ENCODE assay signal across 8 mouse cellular contexts in the genomic region with DNA sequence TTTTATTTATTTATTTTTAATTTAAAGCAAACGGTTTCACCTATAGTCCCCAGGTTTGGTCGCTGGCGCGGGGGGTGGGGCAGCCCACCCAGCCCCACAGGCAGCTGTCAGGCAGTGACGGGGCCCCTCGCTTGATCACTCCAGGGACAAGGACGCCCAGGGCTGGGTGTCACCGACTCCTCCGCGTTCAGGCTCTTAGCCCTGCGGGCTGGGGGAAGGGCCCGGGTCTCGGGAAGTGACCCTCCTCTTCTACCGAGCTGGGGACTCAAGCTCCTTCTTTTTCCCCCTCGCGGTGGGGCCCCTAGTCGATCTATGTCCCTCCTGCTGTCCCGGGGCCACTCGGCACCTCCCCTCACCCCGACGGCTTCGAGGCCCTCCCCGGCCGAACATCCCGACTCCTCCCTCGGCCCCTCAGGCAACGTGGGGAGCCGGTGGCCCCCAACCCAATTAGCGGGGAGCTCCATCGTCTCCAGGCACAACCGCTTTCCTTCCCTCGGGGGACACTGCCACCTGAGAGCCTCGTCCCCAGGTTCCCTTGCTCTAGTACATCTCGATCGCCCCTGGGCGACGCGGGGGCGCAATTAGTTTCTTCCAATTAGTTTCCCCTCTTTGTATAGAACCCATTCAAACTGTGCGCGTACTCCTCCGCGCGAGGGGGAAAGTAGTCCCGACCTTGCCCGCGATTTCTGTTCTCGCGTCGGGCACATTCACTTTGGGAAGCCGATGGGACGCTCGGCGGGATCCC. TPM values are rescaled to one million over a fixed set of nuclear protein-coding genes. Genes with fewer than 3 reads are reported as not detected.
DNase-seq lines count a peak whose midpoint lies in the region; ATAC-seq and TF ChIP-seq lines count a peak whose summit lies in the region.

No protein-coding gene starts in this region.

- under 1% methylated on average over 54 of the region's 54 CpGs for WGBS in limb, embryonic 13.5 days
- WGBS in midbrain, embryonic 12.5 days: under 1% methylated on average over 54 of the region's 54 CpGs
- WGBS in spleen, adult 2 months: 1% methylated on average over 54 of the region's 54 CpGs

- peak; percentile 54 to 83 for DNase-seq in frontal cortex, postnatal 10 days (ENCODE audit: low spot score in 2 of 2)
- DNase-seq in cerebellum, postnatal 4 days (ENCODE audit: low spot score in 2 of 2): peak; percentile 69 to 87
- DNase-seq in gastrocnemius, adult 8-10 months (ENCODE audit: low spot score in 2 of 2): peak; percentile 26 to 67
- DNase-seq in hindlimb bud, embryonic 11.5 days (ENCODE audit: extremely low spot score, low read depth, low spot score): peak; percentile 67
- DNase-seq in spleen, adult 2 months (ENCODE audit: low read depth in 1 of 2, low spot score in 2 of 2): no peak

- peak overlapping the region; percentile 83 for H3K9ac ChIP-seq in limb, embryonic 13.5 days
- peak overlapping the region; percentile 82 for H3K9ac ChIP-seq in midbrain, embryonic 12.5 days (replicated peaks)

- peak overlapping the region; percentile 90 for H3K4me2 ChIP-seq in limb, embryonic 13.5 days (replicated peaks)
- H3K4me2 ChIP-seq in midbrain, embryonic 12.5 days (replicated peaks): peak overlapping the region; percentile 79

- H3K36me3 ChIP-seq in limb, embryonic 13.5 days: peaks cover 11% of the 10 kb centered on the region
- peaks cover 9% of the 10 kb centered on the region for H3K36me3 ChIP-seq in midbrain, embryonic 12.5 days
- H3K36me3 ChIP-seq in spleen, adult 2 months (ENCODE audit: control insufficient read depth, insufficient read depth, low read length): 0 out of 2 replicates have a peak, but pooled peaks cover 2% of the 10 kb centered on the region

- H3K4me3 ChIP-seq in limb, embryonic 13.5 days: peak overlapping the region; percentile 96
- peak overlapping the region; percentile 93 for H3K4me3 ChIP-seq in midbrain, embryonic 12.5 days
- peak overlapping the region; percentile 78 for H3K4me3 ChIP-seq in spleen, adult 2 months (ENCODE audit: extremely low read depth, insufficient read depth, insufficient read length)

- TF ChIP-seq CTCF in spleen, adult 2 months (IDR thresholded peaks at IDR 0.05; ENCODE audit: extremely low read depth, insufficient read depth, insufficient read length, insufficient replicate concordance): no peak

- H3K27ac ChIP-seq in limb, embryonic 13.5 days: peak overlapping the region; percentile 98
- peak overlapping the region; percentile 99 for H3K27ac ChIP-seq in midbrain, embryonic 12.5 days (replicated peaks)
- peak overlapping the region; percentile 85 for H3K27ac ChIP-seq in spleen, adult 2 months (ENCODE audit: insufficient read depth, low read length)

- ATAC-seq in frontal cortex, adult (ENCODE audit: low TSS enrichment): no peak
- ATAC-seq in limb, embryonic 13.5 days (ENCODE audit: low FRiP score, low read depth): peak; percentile 66
- peak; percentile 67 for ATAC-seq in midbrain, embryonic 12.5 days (ENCODE audit: low FRiP score, low read depth)

- peaks cover 22% of the 10 kb centered on the region for H3K4me1 ChIP-seq in limb, embryonic 13.5 days
- peaks cover 18% of the 10 kb centered on the region for H3K4me1 ChIP-seq in midbrain, embryonic 12.5 days
- H3K4me1 ChIP-seq in spleen, adult 2 months (ENCODE audit: control insufficient read depth, insufficient read depth, insufficient read length): peaks cover 15% of the 10 kb centered on the region

- TF ChIP-seq POLR2A in spleen, adult 2 months (IDR thresholded peaks at IDR 0.05; ENCODE audit: low read depth, low read length): peak; percentile 3; the same call in 1 of the 2 replicates

- H3K9me3 ChIP-seq in limb, embryonic 13.5 days: no peaks in the 10 kb centered on the region
- no peaks in the 10 kb centered on the region for H3K9me3 ChIP-seq in midbrain, embryonic 12.5 days

- H3K27me3 ChIP-seq in limb, embryonic 13.5 days: no peaks in the 10 kb centered on the region
- H3K27me3 ChIP-seq in midbrain, embryonic 12.5 days: no peaks in the 10 kb centered on the region
- no peaks in the 10 kb centered on the region for H3K27me3 ChIP-seq in spleen, adult 2 months (ENCODE audit: control insufficient read depth, insufficient read depth, low read length)

RNA-seq across cellular contexts. Expression of a gene that starts 0.7 kb away (rescaled TPM):
- total RNA-seq in gastrocnemius, adult 8-10 months (2022): 1 to 10 TPM; 5.5 to 6.9 (median 5.8) TPM
- polyA plus RNA-seq in limb, embryonic 13.5 days (2015; fragmentation: Nextera tagmentation; extraction: Ambion mirVana): 11.1 and 11.6 TPM in 2 replicates
- polyA plus RNA-seq in midbrain, embryonic 12.5 days (2016; fragmentation: Nextera tagmentation; extraction: Ambion mirVana): 8.4 and 8.5 TPM in 2 replicates
- polyA plus RNA-seq in spleen, adult 2 months (2012; rRNA removed): 7.1 and 7.8 TPM in 2 replicates

RNA-seq across cellular contexts. Expression of a gene that starts 59.6 kb away (rescaled TPM):
- total RNA-seq in gastrocnemius, adult 8-10 months (2022): 100 to 1,000 TPM; 147 to 209 (median 152) TPM
- 14.1 and 16.3 TPM in 2 replicates for polyA plus RNA-seq in limb, embryonic 13.5 days (2015; fragmentation: Nextera tagmentation; extraction: Ambion mirVana)
- polyA plus RNA-seq in midbrain, embryonic 12.5 days (2016; fragmentation: Nextera tagmentation; extraction: Ambion mirVana): 11.7 and 11.8 TPM in 2 replicates
- polyA plus RNA-seq in spleen, adult 2 months (2012; rRNA removed): 21.0 and 25.6 TPM in 2 replicates

Comparison
In these comparisons a context has a peak if more than half of its experiments do, and no peak if none do; other contexts are left out.
1. DNase-seq: peak in frontal cortex, postnatal 10 days (2 of 2), cerebellum, postnatal 4 days (2 of 2), gastrocnemius, adult 8-10 months (2 of 2) and hindlimb bud, embryonic 11.5 days (single experiment); none in spleen, adult 2 months (0 of 2).
2. Peak in every context shown above with its lines, with median percentiles within 50 percentile points of each other: H3K27ac ChIP-seq and H3K4me3 ChIP-seq.